Mouse (Mus musculus): ENCODE measurements around the gene Tor2a. TPM values are rescaled to one million over a fixed set of nuclear protein-coding genes. Genes with fewer than 3 reads are reported as not detected.

Gene Tor2a
- 39.1 TPM for polyA plus RNA-seq (2017; shearing (Covaris generic))

DNA sequence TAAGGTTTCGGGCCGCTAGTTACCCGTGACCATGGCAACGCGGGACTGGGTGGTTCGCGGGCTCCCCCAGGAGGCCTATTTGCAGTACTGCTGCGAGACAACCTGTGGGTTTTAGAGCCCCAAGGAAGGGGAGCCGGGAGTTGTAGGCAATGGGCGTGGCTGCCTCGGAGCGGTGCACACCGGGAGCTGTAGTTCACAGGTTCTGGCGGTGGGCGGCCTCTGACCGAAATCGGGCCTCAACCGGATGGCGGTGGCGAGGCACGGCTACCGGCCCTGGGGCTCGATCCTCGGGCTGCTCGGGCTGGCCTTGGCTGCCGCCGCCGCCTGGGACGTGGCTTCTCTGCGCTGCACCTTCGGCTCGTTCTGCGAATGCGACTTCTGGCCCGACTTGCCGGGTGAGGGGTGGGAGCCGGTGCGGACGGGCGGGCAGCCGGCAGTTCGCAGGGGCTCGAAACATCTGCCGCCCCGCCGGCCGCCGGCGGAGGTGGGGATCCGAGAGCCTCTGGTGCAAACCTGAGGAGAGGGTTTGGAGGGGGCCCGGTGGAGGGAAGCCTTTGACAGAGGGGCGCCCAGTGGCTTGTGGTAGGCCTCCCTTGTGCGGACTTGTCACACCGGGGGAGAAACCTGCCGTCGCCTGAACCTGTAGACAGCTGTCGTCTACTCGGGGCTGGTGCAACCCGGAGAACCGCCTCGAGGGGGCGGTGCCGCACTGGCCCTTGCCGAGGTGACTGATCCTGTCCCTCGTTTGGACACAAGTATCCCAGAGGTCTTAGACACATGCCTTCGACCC is at the start of gene Tor2a:
Gene Tor2a, plus strand, starts transcription at position 179 of the 790 bp plus-strand sequence.

GRCm38 (mm10) chr2:32712934-32713817 is 43.9 kb upstream of the Tor2a start, which contains the start of gene Cdk9:
Cdk9 (minus strand) TSS chr2:32713076.

DNA sequence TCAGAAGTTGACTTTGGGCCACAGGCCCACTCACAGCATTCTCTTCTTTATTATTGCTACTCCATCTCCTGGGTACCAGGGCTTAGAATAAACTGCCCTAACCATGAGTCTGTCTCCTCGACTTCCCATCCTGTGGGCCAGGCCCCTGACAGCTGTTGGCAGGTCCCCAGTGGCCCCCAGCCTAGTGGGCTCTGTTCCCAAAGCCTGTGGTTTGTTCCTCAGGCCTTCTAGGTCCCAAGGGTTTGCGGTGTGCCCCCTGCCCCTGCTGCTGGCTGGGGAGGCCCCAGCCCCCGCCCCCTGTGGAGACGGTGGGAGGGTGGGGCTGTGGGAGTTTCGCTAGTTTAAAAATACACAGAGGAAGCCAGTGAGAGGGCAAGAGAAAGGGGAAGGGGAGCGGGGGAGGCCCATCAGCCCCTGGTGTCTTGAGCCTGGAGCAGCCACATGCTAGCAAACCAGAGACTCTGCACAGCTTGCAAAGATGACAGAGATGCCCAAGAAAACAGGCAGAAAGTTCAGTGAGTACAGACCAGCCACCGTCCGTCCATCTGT is 36.3 kb upstream of the Tor2a start, which contains the start of gene Sh2d3c:
Gene Sh2d3c, plus strand, starts transcription at position 375 of the 549 bp plus-strand sequence.

DNA sequence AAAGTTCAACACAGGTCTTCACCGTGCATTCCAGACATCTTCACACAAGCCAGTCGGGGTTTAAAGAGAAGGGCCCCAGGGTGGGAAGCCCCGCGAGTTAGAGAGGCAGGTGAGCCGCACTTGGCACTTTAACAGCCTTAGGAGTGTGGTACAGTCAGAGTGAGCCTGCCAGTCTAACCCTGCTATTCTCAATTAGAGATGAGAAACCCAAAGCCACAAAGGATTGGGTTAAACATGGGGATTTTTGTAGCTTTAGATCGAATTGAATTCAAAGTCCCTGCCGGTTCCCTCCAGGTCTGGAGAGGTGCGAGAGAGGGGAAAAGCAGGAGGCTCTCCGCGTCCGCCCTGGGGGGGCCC is 16.1 kb upstream of the Tor2a start, which contains the start of gene 6330409D20Rik:
Gene 6330409D20Rik, minus strand, starts transcription at position 101 of the 357 bp plus-strand sequence.

GRCm38 (mm10) chr2:32775359-32776074 is 18.5 kb downstream of the Tor2a start, which contains the start of the genes Ttc16 and Ptrh1:
Ttc16 (minus strand) TSS chr2:32775633.
Ptrh1 (plus strand) TSS chr2:32775786.

GRCm38 (mm10) chr2:32784048-32784681 is 27.1 kb downstream of the Tor2a start, which contains the start of gene Cfap157:
Cfap157 (minus strand) TSS chr2:32784428.

Other genes starting within 250 kb of the Tor2a start
- 148 TPM for gene Fam102a, start 221.9 kb upstream of the Tor2a start, polyA plus RNA-seq (2017; shearing (Covaris generic))
- gene Dpm2, start 186.4 kb upstream of the Tor2a start, polyA plus RNA-seq (2017; shearing (Covaris generic)): 68.5 TPM
- gene Pip5kl1, start 182.4 kb upstream of the Tor2a start, polyA plus RNA-seq (2017; shearing (Covaris generic)): not detected
- not detected for gene 9430097D07Rik, start 181.6 kb upstream of the Tor2a start, polyA plus RNA-seq (2017; shearing (Covaris generic))
- gene St6galnac4, start 170.1 kb upstream of the Tor2a start, polyA plus RNA-seq (2017; shearing (Covaris generic)): 25.4 TPM
- 2.7 TPM for gene St6galnac6, start 157.5 kb upstream of the Tor2a start, polyA plus RNA-seq (2017; shearing (Covaris generic))
- gene Ak1, start 135.5 kb upstream of the Tor2a start, polyA plus RNA-seq (2017; shearing (Covaris generic)): not detected
- not detected for gene Eng, start 110.6 kb upstream of the Tor2a start, polyA plus RNA-seq (2017; shearing (Covaris generic))
- 14.1 TPM for gene Fpgs, start 53.1 kb upstream of the Tor2a start, polyA plus RNA-seq (2017; shearing (Covaris generic))
- gene Cdk9, start 44.2 kb upstream of the Tor2a start, polyA plus RNA-seq (2017; shearing (Covaris generic)): 126 TPM
- gene Sh2d3c, start 36.2 kb upstream of the Tor2a start, polyA plus RNA-seq (2017; shearing (Covaris generic)): 62.7 TPM
- gene 6330409D20Rik, start 16.2 kb upstream of the Tor2a start, polyA plus RNA-seq (2017; shearing (Covaris generic)): not detected
- 2.0 TPM for gene Ttc16, start 18.4 kb downstream of the Tor2a start, polyA plus RNA-seq (2017; shearing (Covaris generic))
- 12.3 TPM for gene Ptrh1, start 18.6 kb downstream of the Tor2a start, polyA plus RNA-seq (2017; shearing (Covaris generic))
- gene Cfap157, start 27.2 kb downstream of the Tor2a start, polyA plus RNA-seq (2017; shearing (Covaris generic)): 2.5 TPM
- 13.5 TPM for gene Stxbp1, start 90.0 kb downstream of the Tor2a start, polyA plus RNA-seq (2017; shearing (Covaris generic))
- gene Fam129b, start 118.9 kb downstream of the Tor2a start, polyA plus RNA-seq (2017; shearing (Covaris generic)): 1.5 TPM
- gene Rpl12, start 204.3 kb downstream of the Tor2a start, polyA plus RNA-seq (2017; shearing (Covaris generic)): 42.5 TPM
- gene Lrsam1, start 204.4 kb downstream of the Tor2a start, polyA plus RNA-seq (2017; shearing (Covaris generic)): 5.4 TPM
- gene Slc2a8, start 224.8 kb downstream of the Tor2a start, polyA plus RNA-seq (2017; shearing (Covaris generic)): 14.6 TPM